Mouse (Mus musculus): ENCODE measurements around the gene Kdm6b. TPM values are rescaled to one million over a fixed set of nuclear protein-coding genes. Genes with fewer than 3 reads are reported as not detected.
A peak's percentile ranks its signal among the peaks of the same experiment; 100 is the strongest.

The Kdm6b gene
- polyA plus RNA-seq, 1 experiment: 14.0 TPM

DNA sequence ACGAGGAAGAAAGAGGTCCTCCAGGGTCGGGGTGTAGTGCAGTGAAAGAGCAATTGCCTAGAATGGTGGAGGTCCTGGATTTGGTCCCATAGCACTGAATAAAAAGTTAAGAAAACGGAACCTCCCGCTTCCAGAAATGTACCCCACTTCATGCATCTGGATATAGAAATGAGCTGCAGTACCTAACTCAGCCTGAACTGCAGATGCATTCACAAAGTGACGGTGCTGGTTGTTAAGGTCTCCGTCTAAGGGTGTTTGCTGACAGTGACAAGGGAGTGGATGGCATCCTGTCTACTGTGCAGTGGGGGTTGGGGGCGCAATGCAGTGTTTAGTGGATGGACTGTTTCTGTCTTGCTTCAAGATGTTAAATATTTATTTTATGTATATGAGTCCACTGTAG, 26.7 kb downstream of the Kdm6b start:
- H3K27me3 ChIP-seq (ENCODE audit: control insufficient read depth, insufficient read depth, low read length): no peaks in the 10 kb centered on the region
- DNase-seq: no peak
- no peak for TF ChIP-seq POLR2A (IDR thresholded peaks at IDR 0.05; ENCODE audit: borderline replicate concordance, insufficient read depth, low read length)
- no peak for TF ChIP-seq CTCF (IDR thresholded peaks at IDR 0.05; ENCODE audit: borderline replicate concordance, insufficient read depth, low read depth, low read length)
- peaks cover 12% of the 10 kb centered on the region for H3K4me1 ChIP-seq (ENCODE audit: control insufficient read depth, insufficient read depth, low read length)
- H3K4me3 ChIP-seq (replicated peaks; ENCODE audit: insufficient read depth, low read depth, low read length): no peak overlapping the region
- no peak overlapping the region for H3K27ac ChIP-seq (ENCODE audit: insufficient read depth, low read length)
- 83% methylated on average over 7 of the region's 7 CpGs for WGBS

DNA sequence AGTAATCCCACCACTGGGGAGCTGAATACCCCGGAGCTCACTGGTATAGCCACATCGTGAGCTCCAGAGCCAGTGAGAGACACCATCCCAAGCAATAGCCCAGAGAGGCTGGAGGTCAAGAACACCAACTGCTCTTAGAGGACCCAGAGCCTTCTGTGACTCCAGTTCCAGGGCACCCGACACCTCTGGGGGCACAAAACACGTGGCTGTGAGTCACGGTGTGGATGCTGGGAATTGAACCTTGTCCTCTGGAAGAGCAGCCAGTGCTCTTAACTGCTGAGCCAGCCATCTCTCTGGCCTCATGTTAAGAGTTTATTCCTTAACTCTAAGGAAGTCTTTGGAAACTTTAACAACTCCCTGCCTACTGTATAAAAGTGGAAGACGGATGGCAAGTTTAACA, 28.5 kb downstream of the Kdm6b start:
- 82% methylated on average over 6 of the region's 6 CpGs for WGBS

DNA sequence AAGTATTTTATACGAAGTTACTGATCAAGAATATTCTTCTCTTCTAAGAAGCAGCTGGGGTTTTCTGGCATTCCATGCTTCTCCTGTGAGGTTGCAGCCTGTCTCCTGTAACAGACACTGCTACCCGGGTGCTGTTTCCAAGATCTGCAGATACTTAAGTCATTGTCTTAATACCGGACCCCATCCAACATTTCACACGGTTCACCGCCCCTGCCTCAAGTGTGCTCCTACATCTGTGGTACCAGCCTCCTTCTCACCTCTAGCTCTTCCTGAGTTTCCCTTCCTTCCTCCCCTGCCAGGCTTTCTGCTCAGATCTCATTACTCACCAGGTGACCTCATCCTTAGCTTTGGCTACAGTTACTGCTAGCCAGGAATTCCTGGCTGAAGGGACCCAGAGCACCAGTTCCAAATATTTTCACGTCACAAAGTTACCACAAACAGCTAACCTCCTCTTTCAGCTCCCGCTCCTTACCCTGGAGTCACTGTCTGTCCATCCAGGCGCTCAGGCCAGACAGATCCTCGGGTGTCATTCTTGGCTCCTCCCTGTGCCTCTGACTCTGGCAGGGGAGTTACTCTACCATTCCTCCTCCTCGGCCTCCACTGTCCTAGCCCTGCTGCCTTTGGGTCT, 30.9 kb downstream of the Kdm6b start:
- DNase-seq: peak; percentile 33 to 70
- Histone ChIP-seq H3K4me1 (ENCODE audit: control insufficient read depth, insufficient read depth, low read length) (peaks cover 15% of the 10 kb centered on the region), H3K27ac (ENCODE audit: insufficient read depth, low read length) (no peak overlapping the region), H3K4me3 (replicated peaks; ENCODE audit: insufficient read depth, low read depth, low read length) (no peak overlapping the region), H3K27me3 (ENCODE audit: control insufficient read depth, insufficient read depth, low read length) (no peaks in the 10 kb centered on the region)
- WGBS: 15% methylated on average over 10 of the region's 10 CpGs
- TF ChIP-seq CTCF (IDR thresholded peaks at IDR 0.05; ENCODE audit: borderline replicate concordance, insufficient read depth, low read depth, low read length): no peak
- TF ChIP-seq POLR2A (IDR thresholded peaks at IDR 0.05; ENCODE audit: borderline replicate concordance, insufficient read depth, low read length): no peak

More for the DNA sequence above, 28.5 kb downstream of the Kdm6b start:
- DNase-seq: no peak
- H3K4me1 ChIP-seq (ENCODE audit: control insufficient read depth, insufficient read depth, low read length): peaks cover 18% of the 10 kb centered on the region
- no peak overlapping the region for H3K4me3 ChIP-seq (replicated peaks; ENCODE audit: insufficient read depth, low read depth, low read length)
- H3K27ac ChIP-seq (ENCODE audit: insufficient read depth, low read length): no peak overlapping the region
- no peaks in the 10 kb centered on the region for H3K27me3 ChIP-seq (ENCODE audit: control insufficient read depth, insufficient read depth, low read length)
- TF ChIP-seq POLR2A (IDR thresholded peaks at IDR 0.05; ENCODE audit: borderline replicate concordance, insufficient read depth, low read length) (no peak), CTCF (IDR thresholded peaks at IDR 0.05; ENCODE audit: borderline replicate concordance, insufficient read depth, low read depth, low read length) (no peak)

DNA sequence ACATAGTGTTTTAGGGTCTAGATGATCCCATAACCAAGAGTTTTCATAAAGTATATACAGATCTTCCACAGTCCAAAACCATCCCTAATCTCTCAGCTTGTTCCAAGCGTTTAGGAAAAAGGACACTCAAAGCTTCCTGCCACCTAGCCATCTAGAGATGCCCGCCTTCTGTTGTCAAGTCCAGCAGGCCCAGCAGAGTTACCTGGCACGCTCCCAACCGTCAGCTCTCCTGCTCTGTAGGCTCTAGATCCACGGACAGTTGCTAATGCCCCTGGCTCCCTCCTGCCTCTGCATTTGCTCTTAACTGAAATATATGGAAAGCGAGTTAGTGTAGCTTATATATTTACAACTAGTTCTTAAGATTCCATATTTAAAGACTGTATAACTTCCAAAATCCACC, 32.1 kb downstream of the Kdm6b start:
- peaks cover 15% of the 10 kb centered on the region for H3K4me1 ChIP-seq (ENCODE audit: control insufficient read depth, insufficient read depth, low read length)
- H3K4me3 ChIP-seq (replicated peaks; ENCODE audit: insufficient read depth, low read depth, low read length): no peak overlapping the region
- TF ChIP-seq CTCF (IDR thresholded peaks at IDR 0.05; ENCODE audit: borderline replicate concordance, insufficient read depth, low read depth, low read length) (no peak), POLR2A (IDR thresholded peaks at IDR 0.05; ENCODE audit: borderline replicate concordance, insufficient read depth, low read length) (no peak)
- no peak overlapping the region for H3K27ac ChIP-seq (ENCODE audit: insufficient read depth, low read length)
- 12% methylated on average over 6 of the region's 6 CpGs for WGBS
- H3K27me3 ChIP-seq (ENCODE audit: control insufficient read depth, insufficient read depth, low read length): no peaks in the 10 kb centered on the region
- peak; percentile 69 to 80 for DNase-seq

DNA sequence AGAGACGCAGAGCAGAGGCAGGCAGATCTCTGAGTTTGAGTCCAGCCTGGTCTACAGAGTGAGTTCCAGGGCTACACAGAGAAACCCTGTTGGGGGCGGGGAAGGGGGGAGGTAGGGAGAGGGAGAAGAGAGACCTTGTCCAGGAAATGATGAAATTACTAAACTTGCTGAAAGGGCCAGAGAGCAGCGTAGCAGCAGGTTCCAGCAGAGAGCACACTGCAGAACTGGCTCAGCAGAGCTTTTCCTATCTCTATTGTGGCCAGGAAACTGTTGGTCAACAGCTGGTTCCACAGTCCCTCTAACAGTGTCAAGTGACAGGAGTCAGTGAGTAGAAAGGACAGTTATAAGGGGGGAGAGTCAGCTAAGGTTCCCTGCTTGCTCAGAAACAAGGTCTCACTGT, 33.9 kb downstream of the Kdm6b start:
- Histone ChIP-seq H3K4me3 (replicated peaks; ENCODE audit: insufficient read depth, low read depth, low read length) (no peak overlapping the region), H3K27ac (ENCODE audit: insufficient read depth, low read length) (no peak overlapping the region), H3K4me1 (ENCODE audit: control insufficient read depth, insufficient read depth, low read length) (peaks cover 15% of the 10 kb centered on the region), H3K27me3 (ENCODE audit: control insufficient read depth, insufficient read depth, low read length) (no peaks in the 10 kb centered on the region)
- no peak for DNase-seq
- TF ChIP-seq CTCF (IDR thresholded peaks at IDR 0.05; ENCODE audit: borderline replicate concordance, insufficient read depth, low read depth, low read length): no peak
- no peak for TF ChIP-seq POLR2A (IDR thresholded peaks at IDR 0.05; ENCODE audit: borderline replicate concordance, insufficient read depth, low read length)
- 91% methylated on average over 3 of the region's 3 CpGs for WGBS

DNA sequence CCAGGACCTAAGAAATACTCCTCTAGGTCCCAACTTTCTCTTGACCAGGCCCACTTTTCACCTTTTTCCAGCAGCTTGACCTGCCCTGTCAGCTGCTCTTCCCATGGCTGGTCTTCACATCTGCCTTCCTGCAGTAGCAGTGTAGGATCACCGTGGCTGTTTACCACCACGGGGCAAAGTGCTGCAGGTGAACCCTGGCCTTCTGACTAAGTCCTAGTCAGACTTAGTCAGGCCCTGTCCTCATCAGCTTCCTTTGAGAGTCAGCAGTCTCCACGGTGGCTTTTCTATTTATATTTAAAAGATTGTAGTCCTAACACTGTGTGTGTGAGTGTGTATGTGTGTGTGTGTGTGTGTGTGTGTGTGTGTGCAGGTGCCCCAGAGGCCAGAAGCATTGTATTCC, 35.7 kb downstream of the Kdm6b start:
- Histone ChIP-seq H3K4me3 (replicated peaks; ENCODE audit: insufficient read depth, low read depth, low read length) (no peak overlapping the region), H3K4me1 (ENCODE audit: control insufficient read depth, insufficient read depth, low read length) (peaks cover 19% of the 10 kb centered on the region), H3K27ac (ENCODE audit: insufficient read depth, low read length) (no peak overlapping the region), H3K27me3 (ENCODE audit: control insufficient read depth, insufficient read depth, low read length) (no peaks in the 10 kb centered on the region)
- TF ChIP-seq POLR2A (IDR thresholded peaks at IDR 0.05; ENCODE audit: borderline replicate concordance, insufficient read depth, low read length): no peak
- TF ChIP-seq CTCF (IDR thresholded peaks at IDR 0.05; ENCODE audit: borderline replicate concordance, insufficient read depth, low read depth, low read length): no peak
- no peak for DNase-seq
- 84% methylated on average over 3 of the region's 3 CpGs for WGBS

DNA sequence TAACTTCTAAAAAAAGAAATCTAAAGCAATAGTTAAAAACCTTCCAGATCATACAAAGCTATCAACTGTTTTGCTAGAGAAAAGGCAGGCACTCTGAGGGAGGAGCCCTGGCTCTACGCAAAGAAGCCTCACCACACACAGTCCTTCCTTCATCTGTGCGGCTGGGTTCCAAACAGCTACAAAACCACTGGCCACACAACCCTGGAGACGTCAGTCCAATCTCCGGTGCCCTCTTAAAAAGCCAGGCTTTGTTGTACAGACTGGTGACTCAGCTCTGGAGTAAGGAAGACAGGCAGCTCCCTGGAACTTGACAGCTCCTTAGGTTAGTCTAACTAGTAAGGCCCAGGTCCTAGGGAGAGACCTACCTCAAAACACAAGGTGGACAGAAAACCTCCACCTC, 37.8 kb downstream of the Kdm6b start:
- no peak for TF ChIP-seq CTCF (IDR thresholded peaks at IDR 0.05; ENCODE audit: borderline replicate concordance, insufficient read depth, low read depth, low read length)
- no peak for TF ChIP-seq POLR2A (IDR thresholded peaks at IDR 0.05; ENCODE audit: borderline replicate concordance, insufficient read depth, low read length)
- H3K27ac ChIP-seq (ENCODE audit: insufficient read depth, low read length): no peak overlapping the region
- H3K4me1 ChIP-seq (ENCODE audit: control insufficient read depth, insufficient read depth, low read length): peaks cover 17% of the 10 kb centered on the region
- no peaks in the 10 kb centered on the region for H3K27me3 ChIP-seq (ENCODE audit: control insufficient read depth, insufficient read depth, low read length)
- WGBS: 86% methylated on average over 4 of the region's 4 CpGs
- no peak overlapping the region for H3K4me3 ChIP-seq (replicated peaks; ENCODE audit: insufficient read depth, low read depth, low read length)
- DNase-seq: no peak

DNA sequence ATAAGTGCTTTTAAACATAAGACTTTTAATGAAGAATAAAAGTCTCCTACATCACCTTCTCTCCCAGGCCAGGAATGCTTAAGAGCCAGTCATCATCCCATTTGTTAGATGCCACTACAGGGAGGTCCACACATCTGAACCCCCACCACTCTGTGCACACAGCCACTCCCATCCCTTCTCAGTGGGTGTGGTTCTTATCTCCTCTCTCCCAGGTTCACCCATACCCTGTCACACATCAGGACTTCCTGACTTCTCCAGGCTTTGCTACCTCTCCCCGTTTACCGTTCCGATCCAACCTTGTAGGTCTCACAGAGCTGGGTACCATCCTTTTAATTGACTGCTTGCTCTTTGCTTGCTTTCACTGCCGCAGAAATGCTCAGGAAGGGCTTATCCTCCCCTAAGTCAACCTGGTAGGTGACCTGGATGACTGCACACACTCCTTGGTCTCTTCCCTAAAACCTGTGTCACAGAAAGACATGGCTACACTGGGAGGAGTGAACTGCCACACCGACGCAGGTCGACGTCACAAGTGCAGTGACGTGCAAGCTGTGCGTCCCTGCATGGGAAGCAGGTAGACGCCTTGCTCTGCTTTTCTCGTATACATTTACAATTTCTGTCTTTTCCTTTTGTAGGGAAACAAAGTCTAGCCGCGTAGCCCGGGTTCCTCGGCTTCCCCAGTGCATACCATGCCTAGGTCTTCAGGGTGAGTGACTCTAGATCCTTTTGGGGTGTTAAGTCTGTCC, 40.1 kb downstream of the Kdm6b start:
- no peak overlapping the region for H3K4me3 ChIP-seq (replicated peaks; ENCODE audit: insufficient read depth, low read depth, low read length)
- no peak overlapping the region for H3K27ac ChIP-seq (ENCODE audit: insufficient read depth, low read length)
- no peak for DNase-seq
- WGBS: 94% methylated on average over 16 of the region's 16 CpGs
- peaks cover 17% of the 10 kb centered on the region for H3K4me1 ChIP-seq (ENCODE audit: control insufficient read depth, insufficient read depth, low read length)
- TF ChIP-seq CTCF (IDR thresholded peaks at IDR 0.05; ENCODE audit: borderline replicate concordance, insufficient read depth, low read depth, low read length): no peak
- TF ChIP-seq POLR2A (IDR thresholded peaks at IDR 0.05; ENCODE audit: borderline replicate concordance, insufficient read depth, low read length): no peak
- H3K27me3 ChIP-seq (ENCODE audit: control insufficient read depth, insufficient read depth, low read length): no peaks in the 10 kb centered on the region

Measured in cerebellum, adult 2 months (tissue).